Mouse (Mus musculus) embryonic facial prominence, embryonic 12.5 days (tissue): ENCODE measurements around the gene Ints1. TPM values are rescaled to one million over a fixed set of nuclear protein-coding genes. Genes with fewer than 3 reads are reported as not detected.

Source experiments
- ATAC-seq: fragments of 200-750 bp; cut with Nextera tagmentation; 2 replicates; pipeline ENCODE4 v1.8.0; 2017; ENCODE audit not compliant: insufficient number of reproducible peaks, insufficient read depth, low FRiP score, low TSS enrichment
- H3K27ac ChIP-seq: fragments of 300-500 bp; sonication (generic); 2 replicates; pipeline ENCODE4 v1.5.1; 2016; ENCODE audit warnings: mild to moderate bottlenecking
- H3K27me3 ChIP-seq: fragments of 300-500 bp; sonication (generic); 2 replicates; pipeline ENCODE4 v1.6.1; 2016; ENCODE audit warnings: mild to moderate bottlenecking, moderate library complexity
- H3K36me3 ChIP-seq: fragments of 300-500 bp; sonication (generic); 2 replicates; pipeline ENCODE4 v1.6.1; 2016; ENCODE audit warnings: mild to moderate bottlenecking
- H3K4me1 ChIP-seq: fragments of 300-500 bp; sonication (generic); 2 replicates; pipeline ENCODE4 v1.6.1; 2016
- H3K4me2 ChIP-seq: fragments of 300-500 bp; sonication (generic); replicated peaks from 2 replicates; pipeline ENCODE4 v1.6.1; 2016; ENCODE audit warnings: mild to moderate bottlenecking, moderate library complexity
- H3K4me3 ChIP-seq: fragments of 300-500 bp; sonication (generic); 2 replicates; pipeline ENCODE4 v1.5.1; 2016; ENCODE audit warnings: mild to moderate bottlenecking
- H3K9ac ChIP-seq: fragments of 300-500 bp; sonication (generic); 2 replicates; pipeline ENCODE4 v1.6.1; 2016; ENCODE audit warnings: mild to moderate bottlenecking, moderate library complexity
- H3K9me3 ChIP-seq: fragments of 300-500 bp; sonication (generic); 2 replicates; pipeline ENCODE4 v1.6.1; 2016; ENCODE audit warnings: mild to moderate bottlenecking, moderate library complexity
- WGBS: fragments of 180-500 bp; shearing (Covaris S2); methylation state at CpG from one replicate; pipeline ENCODE4 v1.1.7; 2016; 5-methylcytosine and 5-hydroxymethylcytosine counted together
- polyA plus RNA-seq: library from polyadenylated mRNA; unstranded; fragments of >200 nt; fragmentation: Nextera tagmentation; extraction: Ambion mirVana; gene quantifications from 2 replicates; pipeline ENCODE4 v1.2.1, GENCODE M21; 2016

Gene Ints1
- polyA plus RNA-seq, 1 experiment from 2014 or later, result 34.5 TPM

DNA sequence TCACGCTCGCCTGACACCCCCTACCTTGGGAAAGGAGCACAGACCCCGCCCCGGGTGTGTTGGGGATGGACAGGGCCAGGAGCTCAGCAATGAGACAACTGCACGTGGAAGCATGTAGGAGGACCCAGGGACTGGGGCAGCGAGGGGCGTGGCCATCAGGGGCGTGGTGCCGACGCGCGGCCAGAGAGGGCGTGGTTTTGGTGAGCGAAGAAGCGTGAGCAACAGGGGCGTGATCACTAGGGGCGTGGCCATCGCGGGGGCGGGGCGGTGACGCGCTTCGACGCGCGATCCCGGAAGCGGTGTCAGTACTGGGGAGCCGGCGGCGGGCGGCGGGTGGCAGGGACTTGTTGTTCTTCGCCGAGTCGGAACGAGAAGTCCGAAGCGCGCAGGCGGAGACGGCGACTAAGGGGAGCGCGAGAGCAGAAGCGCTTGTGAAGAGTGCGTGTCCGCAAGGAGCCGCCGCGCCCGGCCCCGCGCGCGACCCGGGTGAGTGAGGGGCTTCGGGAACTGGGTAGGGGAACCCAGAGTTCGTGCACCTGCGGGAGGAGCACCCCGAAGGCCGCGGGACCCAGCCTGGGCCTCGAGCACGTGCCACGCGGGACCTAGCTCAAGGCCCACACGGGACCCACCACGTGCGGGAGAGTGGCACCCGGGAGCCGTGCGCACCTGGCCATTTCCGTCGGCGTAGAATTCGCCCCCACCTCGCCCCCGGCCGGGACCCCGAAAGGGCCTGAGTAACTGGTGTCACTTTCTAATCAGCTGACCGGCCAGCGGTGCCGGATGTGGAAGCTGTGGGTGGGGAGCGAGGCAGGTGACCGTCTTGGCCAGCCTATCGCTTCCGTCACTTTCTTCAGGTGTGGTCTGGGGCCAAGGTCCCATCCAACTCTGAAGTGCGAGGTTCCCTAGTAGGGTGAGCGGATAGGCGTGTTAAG is 16.0 kb upstream of the Ints1 start, which contains the start of gene Mafk:
Mafk (plus strand) TSS at position 287 of the 932 bp plus-strand sequence.
- Histone ChIP-seq H3K4me2 (peak within 1 kb of the TSS; percentile 97), H3K27me3 (peaks cover 3% of the 10 kb centered on the region; the same call in 1 of the 2 replicates), H3K27ac (0 out of 2 replicates have a peak within 1 kb of the TSS, but pooled peaks have one; percentile 8), H3K4me3 (peak within 1 kb of the TSS; percentile 72), H3K9me3 (no peaks in the 10 kb centered on the region), H3K36me3 (no peaks in the 10 kb centered on the region), H3K4me1 (peaks cover 17% of the 10 kb centered on the region; the same call in 1 of the 2 replicates), H3K9ac (peak within 1 kb of the TSS; percentile 63)
- WGBS, result under 1% methylated on average over 90 of the region's 92 CpGs
- peak; percentile 87 for ATAC-seq

DNA sequence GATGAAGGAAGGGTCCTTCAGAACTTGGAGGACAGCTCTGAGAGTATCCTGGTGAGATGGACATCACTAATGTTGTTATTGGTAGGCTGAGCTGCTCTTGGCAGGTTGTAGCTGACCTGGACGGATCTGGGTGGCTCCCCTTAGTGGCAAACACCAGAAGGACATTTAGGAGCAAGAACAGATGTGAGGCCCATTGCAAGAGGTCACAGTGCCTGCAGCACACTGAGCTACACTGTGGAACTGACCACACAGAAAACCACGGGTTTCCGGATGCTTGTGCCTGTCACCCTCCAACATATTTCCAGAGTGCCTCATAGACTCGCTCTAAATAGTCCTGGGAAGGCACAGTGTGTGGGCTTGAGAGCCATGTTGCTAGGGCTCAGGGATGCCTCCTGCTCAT is 14.0 kb upstream of the Ints1 start:
- no peak overlapping the region for H3K4me2 ChIP-seq
- 51% methylated on average over 4 of the region's 4 CpGs for WGBS
- H3K9ac ChIP-seq, result no peak overlapping the region
- no peaks in the 10 kb centered on the region for H3K36me3 ChIP-seq
- H3K9me3 ChIP-seq, result no peaks in the 10 kb centered on the region
- H3K27ac ChIP-seq, result no peak overlapping the region
- no peak overlapping the region for H3K4me3 ChIP-seq
- peaks cover 3% of the 10 kb centered on the region; the same call in 1 of the 2 replicates for H3K27me3 ChIP-seq
- no peak for ATAC-seq
- H3K4me1 ChIP-seq, result peaks cover 10% of the 10 kb centered on the region; the same call in 1 of the 2 replicates

DNA sequence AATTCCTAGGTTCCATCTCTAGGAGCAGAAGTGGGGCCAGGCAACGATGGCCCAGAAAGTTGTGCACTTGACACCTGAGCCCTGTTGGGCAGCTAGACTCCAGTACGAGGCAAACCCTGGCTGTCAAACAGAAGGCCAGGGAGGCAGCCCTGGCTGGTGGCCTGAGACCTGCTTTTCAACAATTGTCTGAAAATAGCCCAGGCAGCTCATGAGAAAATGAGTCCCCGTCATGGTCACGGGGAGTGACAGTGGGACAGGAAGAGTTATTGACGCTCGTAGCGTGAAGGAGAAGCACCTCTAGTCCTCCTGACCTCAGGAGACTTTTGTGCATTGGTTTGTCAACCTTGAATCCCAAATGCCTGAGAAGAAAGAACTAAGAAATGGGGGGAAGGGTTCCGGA is 5.9 kb upstream of the Ints1 start:
- no peak for ATAC-seq
- Histone ChIP-seq H3K27ac (no peak overlapping the region), H3K4me2 (no peak overlapping the region), H3K4me3 (no peak overlapping the region), H3K9me3 (no peaks in the 10 kb centered on the region), H3K36me3 (no peaks in the 10 kb centered on the region), H3K27me3 (no peaks in the 10 kb centered on the region), H3K9ac (no peak overlapping the region), H3K4me1 (no peaks in the 10 kb centered on the region)
- 86% methylated on average over 8 of the region's 8 CpGs for WGBS

DNA sequence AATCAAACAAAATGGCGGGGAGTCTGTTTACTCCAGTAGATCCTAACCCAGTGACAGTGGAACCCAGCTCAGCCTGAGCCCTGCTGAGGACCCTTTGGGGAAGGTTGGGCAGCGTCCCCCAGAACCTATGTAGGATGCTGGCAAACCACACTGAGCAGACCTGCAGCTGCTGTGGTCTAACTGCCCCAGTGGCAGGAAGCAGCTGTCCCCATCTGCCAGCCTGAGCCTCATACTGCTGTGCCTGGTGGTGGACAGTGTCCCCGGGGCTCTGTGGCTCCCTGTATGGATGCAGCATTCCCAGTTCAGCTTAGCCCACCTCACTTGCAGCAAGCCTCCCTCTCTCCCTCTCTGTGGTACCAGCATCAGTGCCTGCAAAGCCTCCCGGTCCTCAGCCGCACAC is 1.5 kb upstream of the Ints1 start:
- ATAC-seq, result no peak
- Histone ChIP-seq H3K27ac (no peak overlapping the region), H3K4me1 (peaks cover 7% of the 10 kb centered on the region), H3K4me3 (no peak overlapping the region), H3K4me2 (no peak overlapping the region), H3K9me3 (no peaks in the 10 kb centered on the region), H3K36me3 (peaks cover 22% of the 10 kb centered on the region), H3K9ac (no peak overlapping the region), H3K27me3 (no peaks in the 10 kb centered on the region)
- 92% methylated on average over 5 of the region's 5 CpGs for WGBS

DNA sequence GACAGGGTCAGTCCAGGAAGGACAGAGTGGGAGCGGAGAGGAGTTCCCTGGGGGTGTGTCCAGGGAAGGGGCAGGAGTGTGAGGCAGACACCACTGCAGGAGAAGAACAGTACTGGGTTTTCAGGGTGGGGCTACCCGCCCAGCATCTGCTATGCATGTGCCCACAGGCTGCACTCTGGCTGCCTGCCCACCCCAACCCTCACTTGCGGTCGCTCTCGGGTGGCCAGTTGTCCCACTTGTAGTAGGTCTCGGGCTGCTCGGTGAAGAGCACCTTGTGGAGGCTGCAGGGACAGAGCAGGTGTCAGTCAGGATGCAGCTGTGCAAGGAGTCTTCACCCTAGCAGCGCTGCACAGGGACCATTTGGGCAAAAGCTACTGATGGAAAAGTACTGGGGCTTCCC is 7.3 kb downstream of the Ints1 start:
- no peak overlapping the region for H3K4me2 ChIP-seq

DNA sequence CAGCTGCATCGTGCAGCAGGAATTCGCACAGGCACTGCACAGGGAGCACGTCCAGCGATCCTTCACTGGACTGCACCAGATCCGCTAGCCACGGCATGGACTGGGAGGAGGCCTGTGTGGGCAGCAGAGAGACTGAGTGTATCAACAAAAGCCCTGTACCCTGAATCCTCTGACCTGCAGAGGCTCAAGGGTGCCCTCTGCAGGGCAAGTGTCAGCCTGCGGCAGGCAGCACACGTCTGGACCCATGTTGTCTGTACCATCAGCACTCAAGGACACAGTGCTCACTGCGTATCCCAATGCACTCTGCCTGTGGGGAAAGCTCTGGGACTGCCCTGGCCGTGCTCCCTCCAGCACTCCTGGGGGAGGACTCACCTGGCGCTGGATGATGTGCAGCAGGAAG is 11.2 kb downstream of the Ints1 start:
- no peak for ATAC-seq
- Histone ChIP-seq H3K9ac (no peak overlapping the region), H3K4me2 (no peak overlapping the region), H3K27ac (no peak overlapping the region), H3K27me3 (no peaks in the 10 kb centered on the region), H3K36me3 (peaks cover 100% of the 10 kb centered on the region), H3K4me1 (no peaks in the 10 kb centered on the region), H3K4me3 (no peak overlapping the region), H3K9me3 (no peaks in the 10 kb centered on the region)
- WGBS, result 73% methylated on average over 11 of the region's 11 CpGs

More for the DNA sequence above, 7.3 kb downstream of the Ints1 start:
- WGBS, result 95% methylated on average over 8 of the region's 8 CpGs
- Histone ChIP-seq H3K4me1 (no peaks in the 10 kb centered on the region), H3K27me3 (no peaks in the 10 kb centered on the region), H3K4me3 (no peak overlapping the region), H3K9me3 (no peaks in the 10 kb centered on the region), H3K9ac (no peak overlapping the region), H3K27ac (no peak overlapping the region), H3K36me3 (peaks cover 100% of the 10 kb centered on the region)
- ATAC-seq, result no peak

DNA sequence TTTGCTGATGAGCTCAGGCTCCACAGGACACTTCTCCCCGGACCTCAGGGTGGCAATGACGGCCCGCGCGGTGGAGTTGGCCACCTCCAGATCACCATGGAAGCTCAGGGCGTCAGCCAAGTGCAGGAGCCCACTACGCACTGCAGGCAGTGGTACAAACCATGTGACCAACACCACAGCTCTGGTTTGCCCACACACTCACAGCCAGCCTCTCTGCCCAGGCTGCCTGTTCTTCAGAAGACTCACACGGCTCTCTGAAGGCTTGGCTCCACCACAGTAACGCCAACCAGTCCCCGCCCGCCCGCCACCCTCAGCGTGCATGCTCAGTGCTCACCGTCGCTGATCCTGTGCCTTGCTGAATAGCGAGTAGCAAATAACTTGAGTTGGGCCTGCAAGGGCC is 17.4 kb downstream of the Ints1 start:
- no peak overlapping the region for H3K9ac ChIP-seq
- no peak overlapping the region for H3K4me2 ChIP-seq
- H3K4me1 ChIP-seq, result no peaks in the 10 kb centered on the region
- H3K27ac ChIP-seq, result no peak overlapping the region
- no peak overlapping the region for H3K4me3 ChIP-seq
- H3K9me3 ChIP-seq, result no peaks in the 10 kb centered on the region
- no peak for ATAC-seq
- H3K36me3 ChIP-seq, result peaks cover 100% of the 10 kb centered on the region
- 86% methylated on average over 16 of the region's 16 CpGs for WGBS
- H3K27me3 ChIP-seq, result no peaks in the 10 kb centered on the region

DNA sequence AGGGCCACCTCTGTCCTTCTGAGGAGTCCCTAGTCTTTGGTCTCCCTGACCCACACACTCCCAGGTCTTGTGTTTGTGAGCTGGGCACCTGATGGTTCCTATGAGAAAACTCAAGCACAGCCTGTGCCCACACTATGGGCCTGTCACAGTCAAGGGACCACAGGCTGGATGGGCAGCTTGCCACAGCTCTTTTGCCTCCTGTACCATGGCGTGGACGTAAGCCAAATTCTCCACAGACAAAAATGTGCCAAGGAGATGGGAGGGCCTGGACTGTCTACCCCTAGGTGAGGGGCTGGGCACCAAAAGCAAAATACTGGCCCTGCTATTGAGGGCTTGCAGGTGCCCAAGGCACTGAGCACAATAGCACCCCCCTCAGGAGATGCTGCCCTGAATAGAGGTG is 18.9 kb downstream of the Ints1 start:
- Histone ChIP-seq H3K4me2 (no peak overlapping the region), H3K9me3 (no peaks in the 10 kb centered on the region), H3K9ac (no peak overlapping the region), H3K27me3 (no peaks in the 10 kb centered on the region), H3K27ac (no peak overlapping the region), H3K4me1 (no peaks in the 10 kb centered on the region), H3K36me3 (peaks cover 100% of the 10 kb centered on the region), H3K4me3 (no peak overlapping the region)
- 92% methylated on average over 2 of the region's 2 CpGs for WGBS
- no peak for ATAC-seq

DNA sequence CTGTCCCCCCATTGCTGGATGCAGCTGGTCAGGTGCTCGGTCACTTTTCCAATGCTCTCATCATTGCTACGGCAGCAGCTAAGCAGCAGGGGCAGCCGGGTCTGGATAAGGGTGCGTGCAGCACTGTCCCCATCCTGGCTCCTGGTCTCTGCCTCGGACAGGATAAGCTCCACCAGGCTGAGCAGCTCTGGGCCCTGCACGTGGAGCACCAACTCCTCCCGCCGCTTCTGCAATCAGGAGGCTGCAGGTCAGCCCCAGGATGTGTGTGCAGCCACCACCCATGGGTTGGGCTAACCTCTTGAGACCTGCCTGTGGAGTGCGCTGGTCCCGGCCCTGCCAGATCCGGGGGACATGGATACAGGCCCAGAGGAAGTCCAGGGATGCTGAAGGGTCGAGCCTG is 19.3 kb downstream of the Ints1 start:
- no peaks in the 10 kb centered on the region for H3K9me3 ChIP-seq
- H3K27ac ChIP-seq, result no peak overlapping the region
- H3K4me1 ChIP-seq, result no peaks in the 10 kb centered on the region
- H3K27me3 ChIP-seq, result no peaks in the 10 kb centered on the region
- peaks cover 100% of the 10 kb centered on the region for H3K36me3 ChIP-seq
- no peak overlapping the region for H3K9ac ChIP-seq
- 96% methylated on average over 12 of the region's 12 CpGs for WGBS
- no peak for ATAC-seq
- H3K4me2 ChIP-seq, result no peak overlapping the region
- H3K4me3 ChIP-seq, result no peak overlapping the region

DNA sequence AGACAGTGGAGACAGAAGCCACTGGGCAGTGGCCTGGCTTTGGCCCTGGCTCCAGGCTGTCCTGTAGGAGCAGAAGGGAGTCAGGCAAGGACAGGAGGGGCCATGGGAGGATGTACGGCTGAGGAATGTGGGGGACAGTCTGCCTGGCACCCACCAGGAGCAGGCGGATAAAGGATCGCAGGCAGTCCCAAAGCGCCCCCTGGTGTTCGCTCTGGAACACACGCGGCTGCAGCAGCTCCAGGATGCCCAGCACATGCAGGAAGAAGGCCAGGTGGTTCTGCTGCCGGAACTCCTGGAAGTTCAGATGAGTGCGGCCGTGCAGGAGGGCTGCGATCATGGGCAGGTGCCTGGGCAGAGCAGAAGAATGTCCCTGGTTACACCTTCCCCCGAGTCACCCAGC is 20.7 kb downstream of the Ints1 start:
- H3K36me3 ChIP-seq, result peaks cover 94% of the 10 kb centered on the region
- 33% methylated on average over 12 of the region's 12 CpGs for WGBS

DNA sequence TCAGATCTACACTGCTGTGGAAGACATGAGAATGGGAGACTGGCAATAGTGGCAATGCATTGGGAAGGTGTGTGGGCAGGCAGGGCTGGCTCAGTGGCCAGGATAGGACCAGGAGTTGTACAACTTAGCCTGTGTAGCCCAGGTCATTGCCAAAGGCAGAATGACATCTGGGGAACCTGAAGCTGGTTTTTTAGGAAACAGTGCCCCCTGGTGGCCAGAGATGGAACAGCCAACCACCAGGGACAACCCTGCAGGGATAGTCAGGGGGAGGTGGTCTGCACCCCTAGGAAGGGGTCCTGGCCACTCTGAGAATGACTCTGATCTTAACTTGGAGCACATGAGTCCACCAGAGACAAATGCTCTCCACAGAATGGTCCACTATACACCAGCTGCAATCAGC is 24.9 kb downstream of the Ints1 start:
- Histone ChIP-seq H3K4me1 (no peaks in the 10 kb centered on the region), H3K4me2 (no peak overlapping the region), H3K36me3 (peaks cover 56% of the 10 kb centered on the region), H3K27ac (no peak overlapping the region), H3K4me3 (no peak overlapping the region), H3K9me3 (no peaks in the 10 kb centered on the region), H3K9ac (no peak overlapping the region), H3K27me3 (no peaks in the 10 kb centered on the region)
- no peak for ATAC-seq

More for the DNA sequence above, 20.7 kb downstream of the Ints1 start:
- Histone ChIP-seq H3K9me3 (no peaks in the 10 kb centered on the region), H3K27ac (no peak overlapping the region), H3K4me2 (no peak overlapping the region), H3K4me1 (no peaks in the 10 kb centered on the region), H3K4me3 (no peak overlapping the region), H3K27me3 (no peaks in the 10 kb centered on the region), H3K9ac (no peak overlapping the region)
- ATAC-seq, result no peak

DNA sequence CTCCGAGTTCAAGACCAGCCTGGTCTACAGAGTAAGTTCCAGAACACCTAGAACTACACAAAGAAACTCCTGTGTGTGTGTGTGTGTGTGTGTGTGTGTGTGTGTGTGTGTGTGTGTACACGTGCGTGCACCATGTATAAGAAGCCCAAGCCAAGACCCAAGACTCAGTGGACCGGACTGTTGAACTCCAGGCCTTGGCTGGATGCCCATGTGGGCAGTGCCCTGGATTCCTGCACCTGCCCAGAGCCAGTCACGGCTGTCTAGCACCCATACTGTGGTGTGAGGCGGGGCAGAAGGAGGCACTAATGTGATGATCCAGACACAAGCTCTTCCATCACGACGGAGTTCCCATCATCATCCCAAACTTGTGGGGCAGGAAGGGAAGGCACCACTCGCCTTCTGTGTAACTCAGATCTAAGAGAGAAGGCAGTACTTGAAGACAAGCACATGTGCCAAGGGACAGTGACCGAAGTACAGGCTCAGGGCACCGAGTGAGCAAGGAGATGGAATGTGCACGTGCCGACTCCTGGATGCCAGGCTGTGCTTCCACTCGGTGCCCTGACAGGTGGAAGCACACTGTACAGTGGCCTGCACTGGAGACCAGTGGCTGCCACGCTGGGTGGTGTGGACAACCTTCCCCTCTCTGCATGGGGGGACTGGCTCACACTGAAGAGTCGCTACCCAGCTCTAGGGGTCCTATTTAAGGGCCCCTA is 25.9 kb downstream of the Ints1 start:
- Histone ChIP-seq H3K9ac (no peak overlapping the region), H3K36me3 (peaks cover 46% of the 10 kb centered on the region)
- ATAC-seq, result no peak

More for the DNA sequence above, 25.9 kb downstream of the Ints1 start:
- H3K4me2 ChIP-seq, result no peak overlapping the region
- no peaks in the 10 kb centered on the region for H3K27me3 ChIP-seq
- no peaks in the 10 kb centered on the region for H3K4me1 ChIP-seq
- H3K27ac ChIP-seq, result no peak overlapping the region
- H3K4me3 ChIP-seq, result no peak overlapping the region
- WGBS, result 84% methylated on average over 16 of the region's 16 CpGs
- H3K9me3 ChIP-seq, result no peaks in the 10 kb centered on the region
